Mouse (Mus musculus) small intestine, adult 2 months (tissue): ENCODE results near the gene Synpr. TPM values are rescaled to one million over a fixed set of nuclear protein-coding genes. Genes with fewer than 3 reads are reported as not detected.

Source experiments
- H3K27ac ChIP-seq: fragments of 200-500 bp; 2 replicates; pipeline ENCODE4 v1.5.1; 2012; ENCODE audit warnings: low read depth, low read length, control low read depth, inconsistent platforms; ENCODE audit not compliant: insufficient read depth
- H3K27me3 ChIP-seq: fragments of 200-500 bp; 2 replicates; pipeline ENCODE4 v1.6.1; 2012; ENCODE audit warnings: mild to moderate bottlenecking, moderate library complexity, low read length, inconsistent platforms; ENCODE audit not compliant: control insufficient read depth, insufficient read depth
- H3K36me3 ChIP-seq: fragments of 200-500 bp; 2 replicates; pipeline ENCODE4 v1.6.1; 2012; ENCODE audit warnings: mild to moderate bottlenecking, low read length, control low read depth, inconsistent platforms; ENCODE audit not compliant: control insufficient read depth, insufficient read depth
- H3K4me1 ChIP-seq: fragments of 200-500 bp; 2 replicates; pipeline ENCODE4 v1.6.1; 2012; ENCODE audit warnings: low read length, inconsistent platforms, mixed read lengths; ENCODE audit not compliant: control insufficient read depth, insufficient read depth, insufficient read length
- H3K4me3 ChIP-seq: fragments of 200-500 bp; 2 replicates; pipeline ENCODE4 v1.5.1; 2012; ENCODE audit warnings: low read depth, mild to moderate bottlenecking, control low read depth, inconsistent platforms, low read length, moderate library complexity
- CTCF ChIP-seq: fragments of 200-500 bp; IDR thresholded peaks from 2 replicates; pipeline ENCODE4 v1.5.1; 2012; ENCODE audit warnings: low read depth, mild to moderate bottlenecking, control low read depth, inconsistent platforms, low read length, moderate library complexity, mixed read lengths; ENCODE audit not compliant: insufficient replicate concordance, insufficient read length; ENCODE audit errors: extremely low read depth
- POLR2A ChIP-seq: fragments of 200-500 bp; IDR thresholded peaks from 2 replicates; pipeline ENCODE4 v1.6.1; 2012; ENCODE audit warnings: low read depth, mild to moderate bottlenecking, control low read depth, inconsistent platforms, low read length, moderate library complexity
- WGBS: fragments of 180-500 bp; shearing (Covaris S2); methylation state at CpG from one replicate; pipeline ENCODE4 v1.1.7; 2018; 5-methylcytosine and 5-hydroxymethylcytosine counted together
- polyA plus RNA-seq: library from polyadenylated mRNA; depleted of rRNA; stranded (reverse); fragments of >200 nt; gene quantifications from 2 replicates; pipeline ENCODE4 v1.2.3, GENCODE M21; 2012

Synpr gene
- polyA plus RNA-seq, 1 experiment = not detected

DNA sequence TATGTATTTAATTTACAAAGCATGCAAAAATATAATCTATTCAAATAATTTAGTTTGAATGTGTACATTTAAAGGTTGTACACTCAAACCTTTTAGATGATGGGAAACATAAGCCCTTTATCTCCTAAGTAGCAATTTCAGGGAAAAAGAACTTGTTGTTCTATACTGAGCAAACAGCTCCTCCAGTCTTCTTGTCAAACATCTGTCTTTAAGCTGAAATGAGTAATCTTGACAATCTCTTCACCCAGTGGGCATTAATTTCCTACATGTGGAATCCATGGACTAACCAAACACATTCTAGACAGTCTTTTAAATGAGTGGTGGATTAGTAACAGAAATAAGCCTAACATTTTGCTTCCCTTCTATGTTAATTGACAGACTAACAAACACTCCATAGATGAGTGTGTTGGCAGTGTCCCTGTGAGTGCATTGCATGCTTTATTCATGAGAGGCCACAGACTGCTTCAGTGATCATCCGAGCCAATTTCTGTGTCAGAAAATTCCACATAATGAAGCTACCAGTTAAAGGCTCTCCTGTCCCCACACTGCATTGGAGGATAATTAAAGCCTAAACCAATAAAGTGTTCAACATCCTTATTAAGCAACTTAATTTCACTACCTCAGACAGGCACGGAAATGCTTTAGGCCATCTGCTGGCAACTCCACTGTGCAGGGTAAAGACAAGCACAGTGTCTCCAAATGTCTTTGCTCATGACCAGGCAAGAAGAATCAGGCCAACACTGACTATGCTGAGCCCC, 367.1 kb downstream of the Synpr start:
- WGBS = 71% methylated on average over 2 of the region's 2 CpGs
- Histone ChIP-seq H3K27me3 (no peaks in the 10 kb centered on the region), H3K4me1 (no peaks in the 10 kb centered on the region), H3K27ac (no peak overlapping the region), H3K4me3 (no peak overlapping the region), H3K36me3 (no peaks in the 10 kb centered on the region)
- TF ChIP-seq CTCF = no peak
- no peak for TF ChIP-seq POLR2A
